Mouse (Mus musculus) liver, embryonic 11.5 days (tissue): ENCODE measurements at regions not wholly inside any gene's neighbourhood (a gene's known extent, or its start where the extent isn't known, plus 50 kb on each side); places are given as distances from the start of the nearest gene placed in this dataset.

Source experiments
- ATAC-seq: fragments of 200-750 bp; cut with Nextera tagmentation; replicated peaks from 2 replicates; pipeline ENCODE4 v1.8.0; 2017; ENCODE audit warnings: moderate number of reproducible peaks, mild to moderate bottlenecking, moderate TSS enrichment, moderate library complexity; ENCODE audit not compliant: low FRiP score
- DNase-seq: peaks from one replicate; pipeline ENCODE4 v3.0.0-alpha.2; 2017; ENCODE audit warnings: low spot score
- H3K27ac ChIP-seq: fragments of 300-500 bp; sonication (generic); 2 replicates; pipeline ENCODE4 v1.5.1; 2014; ENCODE audit warnings: mild to moderate bottlenecking, low read depth, low read length, control low read depth
- H3K27me3 ChIP-seq: fragments of 300-500 bp; sonication (generic); replicated peaks from 2 replicates; pipeline ENCODE4 v1.6.1; 2014; ENCODE audit warnings: low read length, mixed read lengths; ENCODE audit not compliant: control insufficient read depth, insufficient read depth
- H3K36me3 ChIP-seq: fragments of 300-500 bp; sonication (generic); 2 replicates; pipeline ENCODE4 v1.6.1; 2014; ENCODE audit warnings: mild to moderate bottlenecking, low read length, moderate library complexity, mixed read lengths; ENCODE audit not compliant: control insufficient read depth, insufficient read depth
- H3K4me1 ChIP-seq: fragments of 300-500 bp; sonication (generic); replicated peaks from 2 replicates; pipeline ENCODE4 v1.6.1; 2014; ENCODE audit warnings: low read length, mixed read lengths; ENCODE audit not compliant: control insufficient read depth, insufficient read depth
- H3K4me2 ChIP-seq: fragments of 300-500 bp; sonication (generic); 2 replicates; pipeline ENCODE4 v1.6.1; 2014; ENCODE audit warnings: mild to moderate bottlenecking, control low read depth, moderate library complexity
- H3K4me3 ChIP-seq: fragments of 300-500 bp; sonication (generic); 2 replicates; pipeline ENCODE4 v1.5.1; 2014; ENCODE audit warnings: low read depth, low read length, control low read depth
- H3K9ac ChIP-seq: fragments of 300-500 bp; sonication (generic); 2 replicates; pipeline ENCODE4 v1.6.1; 2014; ENCODE audit warnings: low read depth, low read length, control low read depth
- H3K9me3 ChIP-seq: fragments of 300-500 bp; sonication (generic); 2 replicates; pipeline ENCODE4 v1.6.1; 2016; ENCODE audit warnings: low read length, inconsistent platforms, mixed read lengths; ENCODE audit not compliant: control insufficient read depth
- WGBS: fragments of 180-500 bp; shearing (Covaris S2); extraction: QIAGEN DNeasy Blood & Tissue Kit; methylation state at CpG from one replicate; pipeline ENCODE4 v1.1.7; 2014; 5-methylcytosine and 5-hydroxymethylcytosine counted together

DNA sequence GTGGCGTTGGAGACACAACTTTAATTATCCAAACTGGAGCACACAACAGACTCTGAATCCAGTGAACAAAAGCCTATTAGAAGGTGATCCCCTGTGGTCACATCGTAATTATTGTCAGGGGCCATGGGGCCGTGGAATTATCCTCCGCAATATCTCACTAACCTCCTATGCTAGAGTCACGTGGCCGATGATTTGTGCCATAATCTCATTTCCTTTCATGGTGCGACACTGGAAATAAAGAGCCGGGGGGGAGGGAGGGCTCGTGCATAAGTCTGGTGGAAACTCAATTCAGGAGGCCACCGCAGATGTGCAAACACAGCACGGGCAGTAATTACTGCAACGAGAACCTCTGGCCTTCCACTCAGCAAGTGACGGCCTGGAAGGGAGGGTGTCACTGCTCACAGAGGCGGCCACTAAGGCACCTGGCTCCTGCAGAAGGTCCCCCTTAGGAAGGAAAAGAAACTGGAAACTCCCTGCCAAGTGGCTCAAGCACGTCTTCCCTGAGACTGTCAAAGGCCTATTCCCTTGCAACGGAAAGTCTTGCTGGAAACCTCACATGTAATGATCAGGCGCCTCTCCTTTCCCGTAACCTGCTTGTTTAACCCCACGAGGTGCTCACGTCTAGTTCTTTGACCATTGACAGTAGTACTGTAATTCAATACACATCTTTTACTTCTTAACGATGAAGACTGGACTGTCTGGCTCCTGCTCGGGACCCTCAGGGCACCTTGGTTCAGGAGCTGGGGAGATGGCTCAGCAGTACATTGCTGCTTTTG is 65.6 kb upstream of the Gm10260 start:
- Histone ChIP-seq H3K36me3 (no peaks in the 10 kb centered on the region), H3K9me3 (no peaks in the 10 kb centered on the region), H3K27ac (no peak overlapping the region), H3K27me3 (no peaks in the 10 kb centered on the region), H3K9ac (no peak overlapping the region), H3K4me2 (no peak overlapping the region), H3K4me3 (no peak overlapping the region), H3K4me1 (no peaks in the 10 kb centered on the region)
- ATAC-seq (no peak), DNase-seq (no peak)
- WGBS, result 67% methylated on average over 22 of the region's 22 CpGs

DNA sequence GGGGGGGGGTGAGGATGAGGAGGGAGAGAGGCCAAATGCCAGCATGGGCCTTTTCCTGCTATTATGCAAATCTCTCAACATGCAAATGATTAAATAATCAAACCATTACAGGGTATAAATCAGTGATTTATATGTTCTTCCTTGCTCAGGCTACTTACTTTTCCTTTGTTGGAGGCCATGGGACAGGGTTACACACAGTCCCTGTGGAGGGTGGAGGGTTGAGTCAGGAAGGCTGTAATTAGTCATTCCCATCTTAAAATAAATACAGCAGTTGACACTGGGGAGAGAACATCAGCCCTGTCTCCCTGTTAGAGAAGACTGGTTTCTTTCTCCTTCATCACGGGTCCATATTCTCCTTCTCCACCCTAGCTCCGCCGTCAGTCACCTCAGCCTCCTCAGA is 64.9 kb upstream of the Gm10260 start:
- DNase-seq, result no peak
- no peak overlapping the region for H3K27ac ChIP-seq
- no peaks in the 10 kb centered on the region for H3K36me3 ChIP-seq
- no peaks in the 10 kb centered on the region for H3K9me3 ChIP-seq
- no peaks in the 10 kb centered on the region for H3K27me3 ChIP-seq
- no peak overlapping the region for H3K4me3 ChIP-seq
- WGBS, result 73% methylated on average over 3 of the region's 3 CpGs
- H3K9ac ChIP-seq, result no peak overlapping the region
- no peak overlapping the region for H3K4me2 ChIP-seq
- H3K4me1 ChIP-seq, result no peaks in the 10 kb centered on the region
- no peak for ATAC-seq

DNA sequence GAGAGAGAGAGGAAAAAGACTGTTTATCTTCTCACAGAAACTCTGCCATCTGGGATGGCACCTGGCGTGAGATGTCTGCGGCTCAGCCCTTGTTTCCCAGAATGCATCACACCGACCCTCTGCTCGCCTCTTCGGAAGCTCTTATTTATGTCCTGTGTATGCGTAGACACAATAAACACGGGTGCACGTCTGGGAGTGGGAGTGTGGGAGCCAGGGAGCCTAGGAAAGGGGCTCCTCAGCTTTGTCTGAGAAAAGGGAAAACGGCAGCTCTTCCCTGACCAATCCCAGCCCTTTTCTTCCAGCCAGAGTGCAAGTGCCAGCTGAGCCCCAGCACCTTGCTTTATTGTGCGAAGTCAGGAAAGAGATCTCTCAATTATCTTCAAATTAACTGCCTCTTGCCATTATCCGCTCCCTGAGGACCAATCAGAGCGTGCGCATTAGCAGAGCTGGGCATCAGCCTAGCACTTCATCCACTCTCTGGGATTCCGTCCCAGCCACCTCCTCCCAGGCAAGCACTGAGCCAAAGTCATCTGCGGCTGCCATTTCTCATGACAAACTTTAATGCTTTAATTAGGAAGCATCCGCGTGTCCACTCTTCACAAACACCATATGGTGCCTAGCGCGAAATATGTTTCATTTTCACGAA is 63.8 kb upstream of the Gm10260 start:
- H3K9me3 ChIP-seq, result no peaks in the 10 kb centered on the region
- H3K36me3 ChIP-seq, result no peaks in the 10 kb centered on the region
- H3K27me3 ChIP-seq, result no peaks in the 10 kb centered on the region
- H3K27ac ChIP-seq, result no peak overlapping the region
- ATAC-seq, result no peak
- no peak overlapping the region for H3K9ac ChIP-seq
- no peak for DNase-seq
- 59% methylated on average over 20 of the region's 20 CpGs for WGBS
- no peaks in the 10 kb centered on the region for H3K4me1 ChIP-seq
- no peak overlapping the region for H3K4me3 ChIP-seq
- peak overlapping the region; percentile 33; the same call in 1 of the 2 replicates for H3K4me2 ChIP-seq

DNA sequence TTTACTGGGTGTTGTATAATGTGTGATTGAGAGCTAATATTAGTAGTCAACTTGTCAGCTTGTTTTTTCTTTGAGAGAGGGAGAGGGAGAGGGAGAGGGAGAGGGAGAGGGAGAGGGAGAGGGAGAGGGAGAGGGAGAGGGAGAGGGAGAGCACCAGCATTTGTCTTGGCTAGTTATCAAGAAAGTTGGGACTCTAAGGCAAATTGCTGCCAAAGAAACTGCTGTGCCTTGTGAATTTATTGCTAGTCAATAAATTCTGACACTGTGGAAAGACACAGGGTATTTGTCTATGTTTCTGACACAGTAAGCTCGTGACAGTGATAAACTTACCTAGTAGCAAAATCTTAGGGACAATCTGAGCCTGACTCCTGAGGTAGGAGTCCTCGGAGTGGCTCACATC is 61.2 kb upstream of the Gm10260 start:
- Histone ChIP-seq H3K4me2 (no peak overlapping the region), H3K4me3 (no peak overlapping the region), H3K4me1 (no peaks in the 10 kb centered on the region), H3K27ac (no peak overlapping the region), H3K36me3 (no peaks in the 10 kb centered on the region), H3K27me3 (no peaks in the 10 kb centered on the region), H3K9me3 (no peaks in the 10 kb centered on the region), H3K9ac (no peak overlapping the region)
- WGBS, result 52% methylated on average over 2 of the region's 2 CpGs
- no peak for ATAC-seq
- DNase-seq, result no peak

DNA sequence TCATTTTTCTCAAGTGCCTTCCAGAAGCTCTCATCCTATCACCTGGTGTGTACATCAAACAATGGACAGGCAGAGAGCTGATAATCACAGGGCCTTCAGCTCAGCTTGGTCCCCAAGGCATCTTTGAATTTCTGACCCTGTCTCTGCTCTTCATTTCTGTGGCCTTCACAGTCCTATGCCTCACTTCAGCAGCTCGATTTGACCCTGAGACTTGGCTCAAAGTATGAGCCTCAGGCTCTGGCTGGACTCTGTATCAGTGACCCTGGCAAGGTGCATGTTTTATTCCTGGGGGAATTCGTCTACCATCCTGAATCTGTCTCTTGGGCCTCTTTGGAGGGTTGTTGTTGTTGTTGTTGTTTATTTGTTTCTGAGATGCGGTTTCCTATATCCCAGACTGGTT is 60.6 kb upstream of the Gm10260 start:
- no peak for ATAC-seq
- WGBS, result 64% methylated on average over 3 of the region's 3 CpGs

DNA sequence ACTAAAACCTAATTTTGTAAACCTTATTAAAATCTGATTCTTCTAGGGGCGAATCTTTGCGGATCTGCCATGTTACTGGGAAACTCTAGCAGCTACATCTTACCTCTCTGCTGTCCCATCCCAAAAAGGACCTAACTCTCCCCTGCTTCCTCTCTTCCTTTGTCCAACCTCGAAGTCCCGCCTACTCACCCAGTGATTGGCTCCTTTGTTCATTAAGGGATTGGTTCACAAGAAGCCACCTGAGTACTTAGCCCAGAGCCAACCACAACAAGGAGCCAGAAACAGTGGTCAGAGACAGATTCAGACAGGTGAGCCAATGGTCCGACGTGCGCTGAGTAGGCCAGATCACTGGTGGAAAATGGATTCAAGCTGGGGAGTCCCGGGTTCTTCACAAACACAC is 60.0 kb upstream of the Gm10260 start:
- Histone ChIP-seq H3K4me3 (no peak overlapping the region), H3K9me3 (no peaks in the 10 kb centered on the region), H3K27me3 (no peaks in the 10 kb centered on the region), H3K9ac (no peak overlapping the region), H3K27ac (no peak overlapping the region), H3K36me3 (no peaks in the 10 kb centered on the region), H3K4me1 (no peaks in the 10 kb centered on the region), H3K4me2 (no peak overlapping the region)
- ATAC-seq, result no peak
- no peak for DNase-seq
- 88% methylated on average over 8 of the region's 8 CpGs for WGBS

More for the DNA sequence above, 60.6 kb upstream of the Gm10260 start:
- Histone ChIP-seq H3K27me3 (no peaks in the 10 kb centered on the region), H3K4me1 (no peaks in the 10 kb centered on the region), H3K4me2 (no peak overlapping the region), H3K9ac (no peak overlapping the region), H3K36me3 (no peaks in the 10 kb centered on the region), H3K27ac (no peak overlapping the region), H3K9me3 (no peaks in the 10 kb centered on the region), H3K4me3 (no peak overlapping the region)
- no peak for DNase-seq

DNA sequence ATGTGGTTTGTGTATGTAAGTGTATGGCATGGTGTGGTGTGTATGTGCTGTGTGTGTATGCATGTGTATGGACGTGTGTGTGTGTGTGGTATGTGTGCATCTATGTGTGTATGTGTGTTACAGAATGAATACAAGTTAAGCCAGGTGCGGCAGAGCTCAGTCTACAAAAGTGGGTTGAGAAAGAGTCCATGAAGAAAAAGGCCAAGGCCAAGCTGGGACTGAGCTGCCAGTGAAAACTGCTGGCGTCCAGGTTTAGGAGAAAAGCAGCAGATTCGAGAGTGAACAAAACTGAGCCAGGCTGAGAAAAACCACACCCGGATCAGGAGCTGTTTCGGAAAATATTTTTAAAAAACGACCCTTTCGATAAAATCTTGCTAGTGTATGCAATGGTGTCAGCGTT is 58.6 kb upstream of the Gm10260 start:
- Histone ChIP-seq H3K4me1 (no peaks in the 10 kb centered on the region), H3K4me3 (no peak overlapping the region), H3K9me3 (no peaks in the 10 kb centered on the region), H3K27me3 (no peaks in the 10 kb centered on the region), H3K36me3 (no peaks in the 10 kb centered on the region), H3K27ac (no peak overlapping the region), H3K4me2 (no peak overlapping the region), H3K9ac (no peak overlapping the region)
- DNase-seq (no peak), ATAC-seq (no peak)
- 84% methylated on average over 9 of the region's 9 CpGs for WGBS

DNA sequence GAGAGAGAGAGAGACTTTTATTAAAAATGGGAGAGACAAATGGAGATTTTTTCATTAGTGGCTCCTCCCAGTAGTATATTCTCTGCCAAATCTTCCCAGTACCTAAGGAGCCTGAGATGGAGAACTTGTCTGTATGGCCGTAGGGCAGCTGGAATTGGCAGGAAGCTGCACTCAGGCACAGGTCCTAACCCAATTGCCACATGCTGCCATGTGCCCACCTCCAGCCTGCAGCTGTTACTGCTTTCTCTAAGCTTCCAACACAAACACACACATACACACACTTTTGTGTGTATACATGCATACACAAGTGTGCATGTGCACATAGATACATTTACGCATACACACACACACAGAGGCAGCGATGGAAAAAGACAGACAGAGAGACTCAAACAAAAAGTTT is 56.5 kb upstream of the Gm10260 start:
- no peaks in the 10 kb centered on the region for H3K9me3 ChIP-seq
- H3K4me3 ChIP-seq, result no peak overlapping the region
- no peak for DNase-seq
- H3K27ac ChIP-seq, result no peak overlapping the region
- 89% methylated on average over 3 of the region's 3 CpGs for WGBS
- H3K9ac ChIP-seq, result no peak overlapping the region
- no peaks in the 10 kb centered on the region for H3K27me3 ChIP-seq
- H3K4me1 ChIP-seq, result no peaks in the 10 kb centered on the region
- H3K4me2 ChIP-seq, result no peak overlapping the region
- ATAC-seq, result no peak
- H3K36me3 ChIP-seq, result no peaks in the 10 kb centered on the region
